Mouse (Mus musculus) frontal cortex, adult (tissue): ENCODE measurements at regions not wholly inside any gene's neighbourhood (a gene's known extent, or its start where the extent isn't known, plus 50 kb on each side); places are given as distances from the start of the nearest gene placed in this dataset.
"Not testable (repeated sequence)": the region's sequence is repeated elsewhere in the genome, so short reads cannot be mapped to it uniquely, and the experiment has no call there.

Experiments used
- ATAC-seq: cut with Nextera tagmentation; 2 replicates; pipeline ENCODE4 v1.9.2; 2017; ENCODE audit warnings: mild to moderate bottlenecking, moderate library complexity, mixed read lengths; ENCODE audit not compliant: low TSS enrichment

- ATAC-seq: peak; percentile 98
These were observed 792.1 kb downstream of the Cypt12 start for GRCm38 (mm10) chr3:18740344-18740743.

- no peak for ATAC-seq
These were observed 795.3 kb downstream of the Cypt12 start for GRCm38 (mm10) chr3:18743474-18743873.

- no peak for ATAC-seq
These were observed 796.0 kb downstream of the Cypt12 start for GRCm38 (mm10) chr3:18744216-18744615.

GRCm38 (mm10) chr3:18746206-18746605 is 798.0 kb downstream of the Cypt12 start:
- ATAC-seq: no peak

- ATAC-seq: no peak
These were observed 798.7 kb downstream of the Cypt12 start for GRCm38 (mm10) chr3:18746898-18747297.

- no peak for ATAC-seq
These were observed 803.5 kb downstream of the Cypt12 start for GRCm38 (mm10) chr3:18751660-18752259.

GRCm38 (mm10) chr3:18764301-18765078 is 816.3 kb downstream of the Cypt12 start:
- peak; percentile 64 for ATAC-seq

- ATAC-seq: no peak
These were observed 830.3 kb downstream of the Cypt12 start for GRCm38 (mm10) chr3:18778481-18778880.

- no peak for ATAC-seq
These were observed 839.4 kb downstream of the Cypt12 start for GRCm38 (mm10) chr3:18787531-18788176.

GRCm38 (mm10) chr3:18802794-18803193 is 825.7 kb downstream of the 1700064H15Rik start:
- ATAC-seq: no peak

GRCm38 (mm10) chr3:18828788-18829320 is 799.6 kb downstream of the 1700064H15Rik start:
- not testable (repeated sequence) for ATAC-seq

- ATAC-seq: no peak
These were observed 760.2 kb downstream of the 1700064H15Rik start for GRCm38 (mm10) chr3:18868117-18868739.

- ATAC-seq: no peak
These were observed 759.7 kb downstream of the 1700064H15Rik start for GRCm38 (mm10) chr3:18868758-18869157.

GRCm38 (mm10) chr3:18877060-18877459 is 751.4 kb downstream of the 1700064H15Rik start:
- no peak for ATAC-seq

GRCm38 (mm10) chr3:18877572-18877971 is 750.9 kb downstream of the 1700064H15Rik start:
- ATAC-seq: no peak

- 0 out of 2 replicates have a peak, but pooled peaks have one; percentile 23 for ATAC-seq
These were observed 747.3 kb downstream of the 1700064H15Rik start for GRCm38 (mm10) chr3:18881186-18881585.

- ATAC-seq: no peak
These were observed 735.7 kb downstream of the 1700064H15Rik start for GRCm38 (mm10) chr3:18892813-18893212.

- peak; percentile 77 for ATAC-seq
These were observed 722.7 kb downstream of the 1700064H15Rik start for GRCm38 (mm10) chr3:18905769-18906168.

- ATAC-seq: no peak
These were observed 722.3 kb downstream of the 1700064H15Rik start for GRCm38 (mm10) chr3:18906210-18906609.

GRCm38 (mm10) chr3:18908737-18909136 is 719.7 kb downstream of the 1700064H15Rik start:
- no peak for ATAC-seq

GRCm38 (mm10) chr3:18928401-18929104 is 699.9 kb downstream of the 1700064H15Rik start:
- no peak for ATAC-seq
